Mouse (Mus musculus) spleen, adult 2 months (tissue): Measurements from ENCODE around the gene Acin1. TPM values are rescaled to one million over a fixed set of nuclear protein-coding genes. Genes with fewer than 3 reads are reported as not detected.

Experiments used
- DNase-seq, 2 experiments: peaks; one replicate each; pipeline versions ENCODE4 v3.0.0 to v3.0.0-alpha.2; 2012 to 2021; ENCODE audit warnings: low spot score in 2 of 2, low read depth in 1 of 2
- H3K27ac ChIP-seq: fragments of 200-500 bp; 2 replicates; pipeline ENCODE4 v1.5.1; 2012; ENCODE audit warnings: low read length, inconsistent platforms; ENCODE audit not compliant: insufficient read depth
- H3K27me3 ChIP-seq: fragments of 200-500 bp; 2 replicates; pipeline ENCODE4 v1.6.1; 2012; ENCODE audit warnings: mild to moderate bottlenecking, moderate library complexity, low read length, inconsistent platforms; ENCODE audit not compliant: control insufficient read depth, insufficient read depth
- H3K36me3 ChIP-seq: fragments of 200-500 bp; 2 replicates; pipeline ENCODE4 v1.6.1; 2012; ENCODE audit warnings: mild to moderate bottlenecking, low read length, inconsistent platforms; ENCODE audit not compliant: control insufficient read depth, insufficient read depth
- H3K4me1 ChIP-seq: fragments of 200-500 bp; 2 replicates; pipeline ENCODE4 v1.6.1; 2011; ENCODE audit warnings: inconsistent platforms; ENCODE audit not compliant: control insufficient read depth, insufficient read depth, insufficient read length
- H3K4me3 ChIP-seq: fragments of 200-500 bp; 2 replicates; pipeline ENCODE4 v1.5.1; 2011; ENCODE audit warnings: mild to moderate bottlenecking, inconsistent platforms; ENCODE audit not compliant: insufficient read depth, insufficient read length; ENCODE audit errors: extremely low read depth
- CTCF ChIP-seq: fragments of 200-500 bp; IDR thresholded peaks from 2 replicates; pipeline ENCODE4 v1.5.1; 2011; ENCODE audit warnings: mild to moderate bottlenecking, inconsistent platforms; ENCODE audit not compliant: insufficient read depth, insufficient read length, insufficient replicate concordance; ENCODE audit errors: extremely low read depth
- POLR2A ChIP-seq: fragments of 200-500 bp; IDR thresholded peaks from 2 replicates; pipeline ENCODE4 v1.6.1; 2011; ENCODE audit warnings: low read depth, low read length, inconsistent platforms
- WGBS: fragments of 180-500 bp; shearing (Covaris S2); methylation state at CpG from one replicate; pipeline ENCODE4 v1.1.7; 2018; 5-methylcytosine and 5-hydroxymethylcytosine counted together
- polyA plus RNA-seq: library from polyadenylated mRNA; depleted of rRNA; stranded (reverse); fragments of >200 nt; gene quantifications from 2 replicates; pipeline ENCODE4 v1.2.3, GENCODE M21; 2012; rRNA removed

Acin1 gene
- polyA plus RNA-seq, 1 experiment = 126 TPM

DNA sequence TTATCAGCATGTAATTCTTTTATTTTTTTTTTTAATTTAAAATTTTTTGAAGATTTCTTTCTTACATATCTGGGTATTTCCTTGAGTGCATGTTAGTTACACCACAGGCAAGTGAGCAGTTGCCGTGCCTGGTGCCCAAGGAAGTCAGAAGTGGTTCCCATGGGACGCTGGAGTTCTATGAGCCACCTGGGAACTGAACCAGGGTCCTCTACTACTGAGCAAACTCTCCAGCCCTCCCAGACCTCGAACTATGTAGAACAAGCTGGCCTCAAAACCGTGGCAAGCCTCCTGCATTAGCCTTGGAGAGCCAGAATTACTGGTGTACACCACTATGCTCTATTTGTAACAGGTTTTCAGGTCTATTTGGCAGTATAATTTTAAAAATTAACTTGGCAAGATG is 84.1 kb downstream of the Acin1 start:
- H3K27ac ChIP-seq = peak overlapping the region; percentile 55; the same call in 1 of the 2 replicates
- H3K27me3 ChIP-seq = no peaks in the 10 kb centered on the region
- no peaks in the 10 kb centered on the region for H3K36me3 ChIP-seq
- TF ChIP-seq POLR2A (no peak), CTCF (no peak)
- H3K4me1 ChIP-seq = peaks cover 8% of the 10 kb centered on the region; the same call in 1 of the 2 replicates
- no peak overlapping the region; the same call in none of the 2 replicates for H3K4me3 ChIP-seq
- no peak for DNase-seq
- WGBS = 37% methylated on average over 4 of the region's 4 CpGs

DNA sequence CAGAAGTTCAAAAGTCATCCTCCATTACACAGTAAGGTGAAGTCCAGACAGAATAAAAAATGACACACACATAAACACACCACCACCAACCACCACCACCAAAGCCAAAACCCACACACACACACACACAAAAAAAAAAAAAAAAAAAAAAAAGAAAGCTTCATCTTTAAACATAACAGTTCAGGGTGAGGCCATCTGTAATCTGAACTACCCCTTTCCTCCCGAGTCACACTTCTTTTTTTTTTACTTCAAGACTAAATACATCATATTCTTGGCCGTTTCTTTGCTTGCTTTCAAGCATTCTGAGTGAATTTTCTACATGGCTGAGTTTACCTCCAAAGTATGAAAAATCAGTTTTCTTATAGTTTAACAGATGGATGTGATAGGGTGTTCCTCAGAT is 85.1 kb downstream of the Acin1 start:
- DNase-seq = no peak
- Histone ChIP-seq H3K4me3 (no peak overlapping the region), H3K36me3 (no peaks in the 10 kb centered on the region), H3K27ac (no peak overlapping the region), H3K27me3 (no peaks in the 10 kb centered on the region), H3K4me1 (peaks cover 8% of the 10 kb centered on the region; the same call in 1 of the 2 replicates)
- TF ChIP-seq CTCF (no peak), POLR2A (no peak)
- WGBS = 37% methylated on average over 2 of the region's 2 CpGs

DNA sequence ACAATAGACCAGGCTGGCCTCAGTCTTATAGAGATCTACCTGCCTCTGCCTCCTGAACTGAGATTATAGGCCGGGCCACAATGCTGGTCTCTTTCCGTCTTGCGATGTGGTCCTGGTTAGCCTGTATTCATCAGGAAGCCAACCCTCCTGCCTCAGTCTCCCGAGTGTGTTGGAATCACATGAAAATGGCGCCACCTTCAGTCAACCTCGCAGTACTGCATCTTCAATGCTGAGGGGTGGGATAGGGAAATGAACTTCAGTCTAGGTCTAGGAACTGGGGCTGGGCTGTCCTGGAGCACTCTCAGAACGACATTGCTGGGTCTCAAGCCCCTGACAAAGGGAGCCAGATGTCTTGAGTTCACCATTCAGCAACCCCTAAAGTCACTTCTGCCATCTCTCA is 89.6 kb downstream of the Acin1 start:
- no peak for DNase-seq
- Histone ChIP-seq H3K27me3 (no peaks in the 10 kb centered on the region), H3K4me1 (no peaks in the 10 kb centered on the region), H3K27ac (no peak overlapping the region), H3K36me3 (peaks cover 1% of the 10 kb centered on the region; the same call in 1 of the 2 replicates), H3K4me3 (no peak overlapping the region)
- TF ChIP-seq POLR2A (no peak), CTCF (peak; percentile 63; the same call in 1 of the 2 replicates)
- 84% methylated on average over 7 of the region's 7 CpGs for WGBS

DNA sequence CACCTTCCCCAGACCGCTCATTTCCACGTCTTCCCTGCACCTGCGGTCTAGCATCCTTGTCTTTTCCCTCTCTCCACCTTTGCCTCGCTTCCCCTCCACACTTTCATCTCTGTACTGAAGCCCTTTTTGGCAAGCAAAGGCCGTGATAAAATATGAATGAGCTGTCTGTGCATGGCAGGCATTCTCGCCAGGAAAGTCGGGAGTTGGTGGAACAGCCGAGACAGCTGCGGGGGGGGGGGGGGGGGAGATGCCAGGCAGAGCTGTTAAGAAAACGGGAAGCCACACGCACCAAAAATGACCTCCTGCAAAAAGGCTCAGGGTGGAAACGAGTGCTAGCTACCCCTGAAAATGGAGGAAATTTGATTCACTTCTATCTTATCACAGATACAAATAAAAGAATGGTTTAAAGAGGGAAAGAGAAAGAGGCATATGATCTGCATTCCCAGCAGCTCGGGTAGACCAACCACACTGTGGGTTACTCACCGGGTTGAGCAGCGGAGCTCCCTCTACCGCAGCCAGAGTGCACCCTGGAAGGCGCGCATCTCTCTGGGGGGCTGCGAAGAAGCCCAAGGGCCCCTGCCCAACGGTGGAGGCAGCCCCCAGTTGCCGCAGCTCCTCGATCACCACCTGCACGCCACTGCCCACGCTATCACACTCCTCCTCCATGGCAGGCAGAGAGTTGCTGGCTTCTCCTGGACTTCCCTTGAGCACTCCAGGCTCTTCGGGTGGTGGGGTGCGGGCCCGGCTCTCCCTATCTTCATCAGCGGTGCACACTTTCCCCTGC is 91.9 kb downstream of the Acin1 start:
- Histone ChIP-seq H3K4me3 (no peak overlapping the region), H3K4me1 (no peaks in the 10 kb centered on the region), H3K36me3 (peaks cover 1% of the 10 kb centered on the region; the same call in 1 of the 2 replicates), H3K27ac (no peak overlapping the region), H3K27me3 (no peaks in the 10 kb centered on the region)
- 94% methylated on average over 28 of the region's 28 CpGs for WGBS
- TF ChIP-seq CTCF (no peak), POLR2A (no peak)
- DNase-seq = no peak

DNA sequence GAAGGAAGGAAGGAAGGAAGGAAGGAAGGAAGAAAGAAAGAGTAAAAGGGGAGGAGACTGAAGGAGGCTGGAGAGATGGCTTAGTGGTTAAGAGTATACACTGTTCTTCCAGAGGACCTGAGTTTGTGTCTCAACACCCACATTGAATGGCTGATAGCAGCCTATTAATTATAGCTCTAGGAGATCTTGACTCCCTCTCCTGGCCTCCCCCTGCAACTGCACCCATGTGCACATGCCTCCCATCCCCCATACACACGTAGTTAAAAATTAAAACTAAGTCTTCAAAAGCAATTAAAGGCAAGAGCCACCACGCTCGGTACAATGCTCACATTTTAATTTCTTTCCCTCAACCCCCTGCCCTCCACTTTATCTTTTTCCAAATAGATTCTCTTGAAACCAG is 92.7 kb downstream of the Acin1 start:
- WGBS = 93% methylated on average over 3 of the region's 3 CpGs
- peaks cover 1% of the 10 kb centered on the region; the same call in 1 of the 2 replicates for H3K36me3 ChIP-seq
- H3K4me3 ChIP-seq = no peak overlapping the region
- no peaks in the 10 kb centered on the region for H3K27me3 ChIP-seq
- DNase-seq = no peak
- TF ChIP-seq POLR2A (no peak), CTCF (no peak)
- no peak overlapping the region for H3K27ac ChIP-seq
- H3K4me1 ChIP-seq = no peaks in the 10 kb centered on the region

DNA sequence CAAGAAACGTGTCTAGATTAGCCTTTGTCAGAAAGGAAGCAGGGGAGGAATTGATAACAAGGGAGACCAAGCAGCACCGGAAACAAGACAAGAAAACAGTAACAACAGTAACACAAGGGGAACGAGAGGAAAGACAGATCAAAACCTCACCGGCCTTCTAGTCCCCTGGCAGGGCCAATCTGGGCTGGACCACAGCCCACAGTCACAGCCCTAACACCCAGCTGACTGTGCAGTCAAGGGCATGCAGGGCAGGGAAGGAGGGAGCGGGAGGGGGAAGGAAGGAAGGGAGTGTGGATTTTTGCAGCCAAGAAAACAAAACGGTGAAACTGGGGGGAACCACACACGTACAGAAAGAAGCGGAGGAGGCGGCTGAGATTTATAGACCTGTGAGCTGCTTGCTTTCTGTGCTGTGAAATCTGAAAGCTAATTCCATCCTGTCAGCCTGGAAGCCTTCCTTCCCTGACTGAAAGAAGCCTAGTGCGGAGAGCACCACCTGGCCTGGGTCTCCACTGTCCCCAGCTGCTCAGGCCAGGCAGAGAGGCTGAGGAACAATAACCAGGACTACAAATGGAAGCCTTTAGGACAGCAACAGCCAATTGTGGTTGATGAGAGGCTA is 94.3 kb downstream of the Acin1 start:
- H3K27me3 ChIP-seq = no peaks in the 10 kb centered on the region
- H3K36me3 ChIP-seq = peaks cover 1% of the 10 kb centered on the region; the same call in 1 of the 2 replicates
- TF ChIP-seq POLR2A (no peak), CTCF (no peak)
- H3K4me3 ChIP-seq = no peak overlapping the region
- DNase-seq = no peak
- no peak overlapping the region; the same call in 1 of the 2 replicates for H3K27ac ChIP-seq
- WGBS = 51% methylated on average over 10 of the region's 10 CpGs
- no peaks in the 10 kb centered on the region for H3K4me1 ChIP-seq

Other genes with a start within 250 kb of the Acin1 start
- 154 and 206 TPM in 2 replicates for gene Lrp10, start 222.8 kb downstream of the Acin1 start, polyA plus RNA-seq
- gene Rem2, start 210.8 kb downstream of the Acin1 start, polyA plus RNA-seq = 0.22 and 0.40 TPM in 2 replicates
- 18.2 and 26.6 TPM in 2 replicates for gene Prmt5, start 169.4 kb downstream of the Acin1 start, polyA plus RNA-seq
- 12.8 and 15.1 TPM in 2 replicates for gene Haus4, start 132.3 kb downstream of the Acin1 start, polyA plus RNA-seq
- gene Ajuba, start 109.4 kb downstream of the Acin1 start, polyA plus RNA-seq = 3.0 and 3.9 TPM in 2 replicates
- 4.2 and 6.0 TPM in 2 replicates for gene 4931414P19Rik, start 80.9 kb downstream of the Acin1 start, polyA plus RNA-seq
- 82.5 and 102 TPM in 2 replicates for gene Psmb5, start 68.9 kb downstream of the Acin1 start, polyA plus RNA-seq
- gene Psmb11, start 65.5 kb downstream of the Acin1 start, polyA plus RNA-seq = not detected in 2 replicates
- not detected in 2 replicates for gene Gm17606, start 46.0 kb downstream of the Acin1 start, polyA plus RNA-seq
- 7.3 and 10.8 TPM in 2 replicates for gene Cdh24, start 45.6 kb downstream of the Acin1 start, polyA plus RNA-seq
- 32.9 and 66.9 TPM in 2 replicates for gene 1700123O20Rik, start 715 bp downstream of the Acin1 start, polyA plus RNA-seq
- 0.04 and 0.07 TPM in 2 replicates for gene Gm29776, start 11.9 kb upstream of the Acin1 start, polyA plus RNA-seq
- gene Cebpe, start 25.2 kb upstream of the Acin1 start, polyA plus RNA-seq = 5.2 and 5.9 TPM in 2 replicates
- 10.8 and 13.3 TPM in 2 replicates for gene Slc7a8, start 95.0 kb upstream of the Acin1 start, polyA plus RNA-seq
- not detected in 2 replicates for gene Rnf212b, start 127.2 kb upstream of the Acin1 start, polyA plus RNA-seq
- 2.8 and 4.1 TPM in 2 replicates for gene Homez, start 184.0 kb upstream of the Acin1 start, polyA plus RNA-seq
- 6.3 and 10.7 TPM in 2 replicates for gene Ppp1r3e, start 190.6 kb upstream of the Acin1 start, polyA plus RNA-seq
- 16.6 and 16.9 TPM in 2 replicates for gene Bcl2l2, start 196.4 kb upstream of the Acin1 start, polyA plus RNA-seq
- gene Gm20521, start 196.5 kb upstream of the Acin1 start, polyA plus RNA-seq = 3.1 TPM in 1 of 2 replicates, not detected in the other
- 73.3 and 76.7 TPM in 2 replicates for gene Pabpn1, start 205.6 kb upstream of the Acin1 start, polyA plus RNA-seq
- 18.5 and 18.9 TPM in 2 replicates for gene Slc22a17, start 226.2 kb upstream of the Acin1 start, polyA plus RNA-seq
- 2.4 and 3.7 TPM in 2 replicates for gene Efs, start 239.2 kb upstream of the Acin1 start, polyA plus RNA-seq
- gene Il25, start 245.8 kb upstream of the Acin1 start, polyA plus RNA-seq = not detected in 2 replicates
- gene Cmtm5, start 249.3 kb upstream of the Acin1 start, polyA plus RNA-seq = 0.14 TPM in 1 of 2 replicates, not detected in the other